Mouse (Mus musculus) induced T-regulatory cell, adult 2 months (primary cell): ENCODE measurements around the gene Hnrnpdl.

Source experiments
- DNase-seq: peaks from one replicate; pipeline ENCODE4 v3.0.0-alpha.2; 2012; ENCODE audit warnings: low read depth

The Hnrnpdl gene

GRCm38 (mm10) chr5:100005896-100006295, 33.6 kb downstream of the Hnrnpdl start:
- DNase-seq: no peak

GRCm38 (mm10) chr5:100005431-100005830, 34.0 kb downstream of the Hnrnpdl start:
- DNase-seq: no peak

- DNase-seq: no peak
Observed at GRCm38 (mm10) chr5:100003895-100004294, 35.6 kb downstream of the Hnrnpdl start.

- DNase-seq: no peak
Observed at GRCm38 (mm10) chr5:100000500-100000899, 39.0 kb downstream of the Hnrnpdl start.

- DNase-seq: no peak
Observed at GRCm38 (mm10) chr5:100000048-100000447, 39.4 kb downstream of the Hnrnpdl start.

GRCm38 (mm10) chr5:99994680-99995079, 44.8 kb downstream of the Hnrnpdl start:
- no peak for DNase-seq

- no peak for DNase-seq
Observed at GRCm38 (mm10) chr5:99994166-99994565, 45.3 kb downstream of the Hnrnpdl start.
